Mouse (Mus musculus) lung, postnatal 14 days (tissue): Measurements from ENCODE around the gene Creb3l1.

ENCODE experiments used
- DNase-seq: peaks from one replicate; pipeline ENCODE4 v3.0.0; 2021

Gene Creb3l1

DNA sequence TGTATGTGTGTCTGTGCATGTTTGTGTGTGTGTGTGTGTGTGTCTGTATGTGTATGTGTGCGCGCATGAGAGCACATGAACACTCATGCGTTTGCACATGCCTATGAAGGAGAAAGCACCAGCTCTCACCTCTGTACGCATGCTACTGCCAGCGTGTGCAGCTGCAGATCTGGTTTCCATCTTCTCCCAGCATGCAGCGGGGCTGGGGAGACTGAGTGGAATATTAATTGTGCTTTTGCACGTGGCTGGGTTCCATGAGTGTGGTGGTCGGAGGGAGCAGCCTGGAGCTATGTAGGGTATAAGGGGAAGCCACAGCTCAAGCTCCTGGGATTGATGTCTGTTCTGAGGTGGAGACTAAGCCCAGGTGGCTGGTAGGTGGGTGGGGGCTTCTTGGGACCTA lies 6.3 kb upstream of the Creb3l1 start:
- DNase-seq = no peak

- no peak for DNase-seq
Measured at GRCm38 (mm10) chr2:92029387-92030133, 5.3 kb upstream of the Creb3l1 start.

DNA sequence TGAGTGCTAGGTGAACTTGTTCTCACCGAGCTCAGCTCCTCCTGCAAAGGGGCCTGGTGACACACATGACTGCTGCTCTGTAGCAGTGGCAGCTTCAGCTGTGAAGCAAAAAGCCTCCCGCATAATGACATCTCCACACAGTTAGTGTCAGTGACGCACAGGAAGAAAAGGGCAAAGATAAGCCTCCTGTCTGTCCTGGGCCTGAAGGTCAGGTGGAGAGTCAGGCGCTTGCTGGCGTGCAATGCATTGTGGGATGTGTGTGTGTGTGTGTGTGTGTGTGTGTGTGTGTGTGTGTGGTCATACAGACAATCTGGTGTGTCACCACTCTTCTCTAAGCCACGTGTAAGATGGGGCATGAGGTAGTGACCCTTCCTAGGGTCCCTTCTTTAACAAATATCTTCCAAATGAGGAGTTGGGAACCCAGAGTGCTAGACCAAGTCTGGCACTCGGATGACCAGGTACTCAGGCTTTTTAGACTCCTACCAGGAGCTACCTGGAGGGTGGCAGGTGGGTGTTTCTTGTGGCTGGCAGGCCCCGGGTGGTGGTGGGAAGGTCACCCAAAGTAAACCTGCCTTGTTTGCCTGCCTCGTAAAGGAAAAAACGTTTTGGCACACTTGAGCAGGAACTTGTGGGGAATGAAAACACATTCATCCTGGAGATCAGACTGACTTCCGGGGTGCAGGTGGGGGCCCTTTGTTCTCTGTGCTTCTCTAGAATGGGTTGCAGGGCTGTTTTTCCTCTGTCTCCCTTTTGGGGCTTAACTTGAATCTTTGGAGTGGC lies 3.7 kb upstream of the Creb3l1 start:
- DNase-seq = no peak

- DNase-seq = no peak
Measured at GRCm38 (mm10) chr2:92025966-92026365, 1.7 kb upstream of the Creb3l1 start.

DNA sequence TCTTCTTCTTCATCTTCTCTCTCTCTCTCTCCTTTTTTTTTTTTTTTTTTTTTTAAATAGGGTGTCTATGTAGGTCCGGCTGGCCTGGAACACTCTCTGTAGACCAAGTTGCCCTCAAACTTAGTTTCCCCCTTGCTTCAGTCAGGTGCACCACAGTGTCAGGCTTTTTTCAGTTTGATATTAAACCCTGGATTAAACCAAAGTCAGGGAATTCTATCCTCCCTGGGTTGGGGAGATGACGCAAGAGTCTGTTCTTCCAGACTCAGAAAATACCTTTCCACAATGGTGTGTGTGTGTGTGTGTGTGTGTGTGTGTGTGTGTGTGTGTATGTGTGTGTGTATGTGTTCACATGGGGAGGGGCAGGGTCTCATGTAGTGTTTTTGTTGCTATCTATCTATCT lies 900 bp upstream of the Creb3l1 start:
- no peak for DNase-seq

GRCm38 (mm10) chr2:92023362-92024273 lies 684 bp downstream of the Creb3l1 start:
- peak; percentile 72 for DNase-seq

GRCm38 (mm10) chr2:92020676-92021265 lies 3.5 kb downstream of the Creb3l1 start:
- DNase-seq = no peak

GRCm38 (mm10) chr2:92017440-92017839 lies 6.9 kb downstream of the Creb3l1 start:
- no peak for DNase-seq

DNA sequence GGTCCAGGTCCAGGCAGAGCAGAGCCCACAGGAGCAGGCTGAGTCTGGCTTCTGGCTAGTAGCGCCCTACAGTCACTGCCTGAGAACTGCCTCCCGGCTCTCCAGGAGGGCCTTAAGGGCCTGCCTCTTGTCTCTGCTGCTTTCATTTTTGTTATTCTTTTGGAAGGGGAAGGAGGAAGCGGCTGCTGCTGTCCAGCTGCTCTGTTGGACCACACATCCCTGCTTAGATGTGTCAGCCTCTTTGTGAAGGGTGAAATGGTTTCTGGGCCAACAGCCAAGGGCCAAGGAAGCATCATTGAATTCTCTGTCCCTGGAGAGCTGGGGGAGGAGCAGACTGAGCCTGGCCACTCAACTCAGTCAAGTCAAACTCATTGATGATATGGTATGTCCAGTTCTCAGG lies 7.3 kb downstream of the Creb3l1 start:
- peak; percentile 79 for DNase-seq

DNA sequence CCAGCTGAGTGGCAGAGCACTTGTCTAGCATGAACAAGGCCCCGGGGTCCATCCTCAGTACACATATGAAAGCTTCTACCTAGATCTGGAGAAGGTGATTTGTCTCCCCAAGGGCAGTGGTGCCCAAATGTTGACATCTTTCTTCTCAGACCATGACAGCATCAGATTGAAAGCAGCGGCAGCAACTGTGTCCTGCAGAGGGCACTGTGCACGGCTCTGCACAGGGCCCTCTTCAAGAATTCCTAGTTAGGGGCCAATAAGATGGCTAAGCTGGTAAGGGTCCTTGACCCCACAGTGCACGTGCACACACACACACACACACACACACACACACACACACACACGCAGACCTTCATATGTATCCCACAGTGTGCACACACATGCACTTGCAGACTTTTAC lies 9.4 kb downstream of the Creb3l1 start:
- DNase-seq = no peak

DNA sequence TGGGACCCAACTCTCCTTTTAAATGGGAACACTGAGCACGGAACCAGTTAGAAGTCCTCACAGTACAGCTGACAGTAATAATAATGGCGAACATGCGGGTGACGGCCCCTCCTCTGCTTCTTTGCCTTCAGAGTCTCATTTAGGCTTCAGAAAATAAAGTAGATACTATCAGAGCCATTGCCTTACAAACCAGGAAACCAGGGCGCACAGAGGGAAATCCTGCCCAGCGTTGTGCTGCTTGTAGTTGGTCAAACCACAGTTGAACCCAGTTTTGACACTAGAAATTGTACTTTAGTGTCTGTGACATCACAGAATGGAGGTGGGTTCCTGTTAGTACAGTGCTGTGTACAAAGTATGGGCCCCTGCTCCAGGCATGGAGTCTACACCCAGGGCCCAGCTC lies 10.1 kb downstream of the Creb3l1 start:
- DNase-seq = no peak

GRCm38 (mm10) chr2:92012768-92013445 lies 11.4 kb downstream of the Creb3l1 start:
- peak; percentile 69 for DNase-seq

GRCm38 (mm10) chr2:92011424-92012353 lies 12.6 kb downstream of the Creb3l1 start:
- DNase-seq = no peak

GRCm38 (mm10) chr2:92008623-92009404 lies 15.5 kb downstream of the Creb3l1 start:
- DNase-seq = peak; percentile 37

DNA sequence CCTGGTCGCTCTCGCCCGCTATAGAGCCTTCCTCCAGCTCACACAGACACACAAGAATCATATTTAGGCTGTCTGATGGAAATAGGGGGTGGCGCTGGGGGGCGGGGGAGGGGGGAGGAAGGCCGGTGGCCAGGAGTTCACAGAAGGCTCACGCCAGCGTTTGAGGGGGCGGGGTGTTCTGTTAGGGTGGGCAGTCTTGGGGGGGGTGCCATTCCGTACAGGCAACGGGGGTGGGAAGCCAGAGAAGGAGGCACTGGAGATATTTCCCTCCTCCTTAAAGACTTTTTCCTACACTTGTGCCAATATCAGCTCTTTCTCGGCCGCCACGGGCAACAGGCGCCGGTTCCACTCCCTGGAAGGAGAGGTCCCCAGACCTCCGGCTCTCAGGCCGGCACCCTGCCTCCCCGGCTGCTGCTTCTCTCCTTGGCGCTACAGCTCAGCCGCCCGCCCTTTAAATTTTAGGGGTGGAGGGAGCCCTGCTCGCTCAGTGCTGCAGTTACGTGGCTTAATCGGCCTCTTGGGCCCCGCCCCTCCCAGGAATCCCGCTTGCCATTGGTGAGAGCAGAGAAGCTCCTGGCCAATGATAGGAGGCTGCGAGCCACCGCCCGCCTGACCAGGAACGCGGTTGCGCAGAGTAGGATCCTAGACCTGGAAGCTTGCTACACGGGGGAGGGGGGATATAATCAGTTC lies 16.2 kb downstream of the Creb3l1 start:
- DNase-seq = peak; percentile 97

DNA sequence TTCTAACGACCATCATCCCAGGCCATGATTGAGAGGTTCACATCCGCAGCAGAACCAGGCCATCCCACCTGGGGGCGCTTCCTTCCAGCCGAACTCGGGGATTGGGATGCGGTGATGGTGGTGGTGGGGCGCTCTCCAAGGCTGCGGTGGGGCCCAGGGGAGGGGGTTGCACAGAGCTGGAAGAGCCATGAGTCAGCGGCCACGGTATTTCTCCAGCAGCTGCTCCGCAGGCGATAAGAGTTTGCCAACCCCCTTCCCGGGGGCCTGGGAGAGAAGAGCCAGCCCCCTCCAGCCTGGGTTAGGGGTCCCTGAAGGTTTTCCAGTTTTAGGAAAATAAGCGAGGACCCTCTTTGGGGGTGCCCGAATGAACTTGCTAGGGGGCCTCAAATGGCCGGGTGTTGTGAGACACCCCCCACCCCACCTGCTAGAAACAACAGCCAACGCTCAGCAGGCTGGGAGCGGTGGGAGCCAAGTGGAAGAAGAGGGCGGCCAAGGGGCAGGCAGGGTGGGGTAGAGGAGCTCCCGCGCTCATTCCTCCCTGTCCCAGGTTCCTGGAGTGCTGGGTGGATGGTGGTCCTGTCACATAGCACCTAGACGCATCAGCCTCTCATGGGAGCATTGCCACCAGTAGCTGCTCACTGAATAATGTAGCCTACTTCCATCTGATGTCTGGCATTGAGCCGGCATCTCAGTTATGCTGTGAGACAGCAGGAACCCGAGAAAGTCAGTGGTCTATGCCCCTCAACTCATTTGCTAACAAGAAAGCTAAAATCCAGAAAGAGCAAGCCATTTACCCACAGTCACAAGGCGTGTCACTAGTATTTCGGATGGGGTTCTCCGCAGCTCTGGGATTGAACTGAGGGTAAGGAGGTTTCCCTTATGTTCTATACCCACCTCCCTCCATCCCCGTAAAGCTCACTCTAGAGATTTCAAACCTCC lies 17.1 kb downstream of the Creb3l1 start:
- peak; percentile 57 for DNase-seq

DNA sequence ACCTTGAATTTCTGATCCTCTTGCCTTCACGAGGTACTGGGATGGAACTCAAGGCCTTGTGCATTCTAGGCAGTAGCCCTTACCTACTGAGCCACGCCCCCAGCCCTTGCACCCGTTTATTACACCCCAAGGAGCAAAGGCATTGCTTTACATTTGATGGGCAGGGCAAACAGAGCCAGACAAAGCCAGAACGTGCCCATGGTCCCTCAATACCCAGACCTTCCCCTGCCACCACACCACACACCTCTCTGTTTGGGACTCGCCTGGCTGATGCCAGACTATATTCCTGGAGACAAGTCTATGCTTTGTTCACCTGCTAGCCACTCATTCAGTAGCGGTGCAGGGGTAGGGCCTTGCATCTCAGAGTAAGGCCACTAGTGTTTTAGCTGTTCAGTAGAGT lies 17.8 kb downstream of the Creb3l1 start:
- no peak for DNase-seq

- peak; percentile 51 for DNase-seq
Measured at GRCm38 (mm10) chr2:92004617-92005016, 19.7 kb downstream of the Creb3l1 start.
